ENCODE assay signal across 11 mouse cellular contexts in genomic region chr7:112696777-112697161, GRCm38 (mm10). TPM values are rescaled to one million over a fixed set of nuclear protein-coding genes. Genes with fewer than 3 reads are reported as not detected.
DNase-seq lines count a peak whose midpoint lies in the region; ATAC-seq and TF ChIP-seq lines count a peak whose summit lies in the region.
"Had no signal": no experiment of that assay in that cellular context is flagged by ENCODE, and none has a peak within 500 bp of the region (broad histone marks: within the 10 kb centered on the region; RNA-seq: fewer than 3 reads in every experiment).

No protein-coding gene starts in this region.

- no peak for DNase-seq in heart, adult 11 months
- DNase-seq in midbrain, embryonic 14.5 days, result no peak
- no peak for DNase-seq in midbrain, embryonic 11.5 days (ENCODE audit: low spot score, missing footprints)
- no peak for DNase-seq in hindbrain, postnatal 0 days (ENCODE audit: low spot score)
- DNase-seq in left cerebral cortex, adult 11 months (ENCODE audit: low spot score), result no peak
- DNase-seq in urinary bladder, postnatal 14 days (ENCODE audit: low spot score), result no peak
- DNase-seq: cerebellum, adult 9-11 months; spleen, adult 18-20 months had no signal

- ATAC-seq in heart, embryonic 12.5 days (ENCODE audit: insufficient number of reproducible peaks, low FRiP score), result no peak
- no peak for ATAC-seq in midbrain, embryonic 14.5 days (ENCODE audit: low FRiP score, low TSS enrichment)
- ATAC-seq in midbrain, embryonic 11.5 days (ENCODE audit: low FRiP score), result no peak
- no peak for ATAC-seq in hindbrain, postnatal 0 days
- 0 out of 2 replicates have a peak, but pooled peaks have one; percentile 3 for ATAC-seq in stomach, embryonic 16.5 days (ENCODE audit: insufficient read depth, low FRiP score)

- peaks cover 92% of the 10 kb centered on the region for H3K4me1 ChIP-seq in heart, embryonic 12.5 days (replicated peaks)
- peaks cover 38% of the 10 kb centered on the region for H3K4me1 ChIP-seq in midbrain, embryonic 14.5 days (ENCODE audit: control insufficient read depth, insufficient read depth, low read length)
- H3K4me1 ChIP-seq in midbrain, embryonic 11.5 days (ENCODE audit: control insufficient read depth, insufficient read depth, low read length), result peaks cover 56% of the 10 kb centered on the region
- peaks cover 24% of the 10 kb centered on the region for H3K4me1 ChIP-seq in hindbrain, postnatal 0 days (ENCODE audit: insufficient read depth, low read length)
- H3K4me1 ChIP-seq in stomach, embryonic 16.5 days (ENCODE audit: control insufficient read depth, insufficient read depth, low read length), result peaks cover 49% of the 10 kb centered on the region

- H3K36me3 ChIP-seq in heart, embryonic 12.5 days, result no peaks in the 10 kb centered on the region
- no peaks in the 10 kb centered on the region for H3K36me3 ChIP-seq in midbrain, embryonic 14.5 days (ENCODE audit: control insufficient read depth, insufficient read depth, low read length)
- H3K36me3 ChIP-seq in midbrain, embryonic 11.5 days (ENCODE audit: control insufficient read depth, insufficient read depth, low read length), result no peaks in the 10 kb centered on the region
- no peaks in the 10 kb centered on the region for H3K36me3 ChIP-seq in hindbrain, postnatal 0 days (ENCODE audit: insufficient read depth, low read length)
- no peaks in the 10 kb centered on the region for H3K36me3 ChIP-seq in stomach, embryonic 16.5 days (ENCODE audit: control insufficient read depth, insufficient read depth, low read length)

- WGBS in heart, embryonic 12.5 days, result 26% methylated on average over 4 of the region's 4 CpGs
- WGBS in midbrain, embryonic 14.5 days, result 46% methylated on average over 4 of the region's 4 CpGs
- 49% methylated on average over 4 of the region's 4 CpGs for WGBS in midbrain, embryonic 11.5 days
- WGBS in hindbrain, postnatal 0 days, result 43% methylated on average over 4 of the region's 4 CpGs
- WGBS in stomach, embryonic 16.5 days, result 33% methylated on average over 4 of the region's 4 CpGs

- H3K9ac ChIP-seq in heart, embryonic 12.5 days, result peak overlapping the region; percentile 58; the same call in 1 of the 2 replicates
- H3K9ac ChIP-seq in midbrain, embryonic 14.5 days (replicated peaks; ENCODE audit: low read length), result no peak overlapping the region; the same call in 1 of the 2 replicates
- no peak overlapping the region for H3K9ac ChIP-seq in midbrain, embryonic 11.5 days (ENCODE audit: low read length)
- no peak overlapping the region for H3K9ac ChIP-seq in hindbrain, postnatal 0 days (replicated peaks; ENCODE audit: low read length)
- no peak overlapping the region for H3K9ac ChIP-seq in stomach, embryonic 16.5 days (ENCODE audit: low read length)

- H3K27ac ChIP-seq in heart, embryonic 12.5 days (ENCODE audit: poor library complexity, severe bottlenecking), result peak overlapping the region; percentile 92
- H3K27ac ChIP-seq in midbrain, embryonic 14.5 days (replicated peaks; ENCODE audit: low read depth, low read length), result peak overlapping the region; percentile 52; the same call in 1 of the 2 replicates
- H3K27ac ChIP-seq in midbrain, embryonic 11.5 days (ENCODE audit: low read depth, low read length), result no peak overlapping the region
- peak overlapping the region; percentile 72 for H3K27ac ChIP-seq in hindbrain, postnatal 0 days
- H3K27ac ChIP-seq in stomach, embryonic 16.5 days (ENCODE audit: low read length), result peak overlapping the region; percentile 95

- H3K4me2 ChIP-seq in heart, embryonic 12.5 days, result peak overlapping the region; percentile 48
- peak overlapping the region; percentile 21; the same call in 1 of the 2 replicates for H3K4me2 ChIP-seq in midbrain, embryonic 14.5 days (ENCODE audit: low read length)
- H3K4me2 ChIP-seq in midbrain, embryonic 11.5 days, result no peak overlapping the region
- H3K4me2 ChIP-seq in hindbrain, postnatal 0 days (ENCODE audit: low read depth, low read length), result no peak overlapping the region
- peak overlapping the region; percentile 42; the same call in 1 of the 2 replicates for H3K4me2 ChIP-seq in stomach, embryonic 16.5 days (ENCODE audit: low read depth, low read length)

- TF ChIP-seq CTCF in hindbrain, postnatal 0 days (IDR thresholded peaks at IDR 0.05; ENCODE audit: low read depth), result no peak

- no peaks in the 10 kb centered on the region for H3K9me3 ChIP-seq in heart, embryonic 12.5 days (replicated peaks)
- H3K9me3 ChIP-seq in midbrain, embryonic 14.5 days (ENCODE audit: control insufficient read depth, low read length), result no peaks in the 10 kb centered on the region
- no peaks in the 10 kb centered on the region for H3K9me3 ChIP-seq in midbrain, embryonic 11.5 days (ENCODE audit: control insufficient read depth, low read length)
- H3K9me3 ChIP-seq in hindbrain, postnatal 0 days (ENCODE audit: low read length), result no peaks in the 10 kb centered on the region
- H3K9me3 ChIP-seq in stomach, embryonic 16.5 days (replicated peaks; ENCODE audit: control insufficient read depth, low read length), result no peaks in the 10 kb centered on the region

- H3K27me3 ChIP-seq in heart, embryonic 12.5 days (replicated peaks), result no peaks in the 10 kb centered on the region
- no peaks in the 10 kb centered on the region for H3K27me3 ChIP-seq in midbrain, embryonic 14.5 days (ENCODE audit: control insufficient read depth, insufficient read depth, low read length)
- H3K27me3 ChIP-seq in midbrain, embryonic 11.5 days (ENCODE audit: control insufficient read depth, insufficient read depth, low read length), result no peaks in the 10 kb centered on the region
- no peaks in the 10 kb centered on the region for H3K27me3 ChIP-seq in hindbrain, postnatal 0 days (ENCODE audit: insufficient read depth, low read length)
- H3K27me3 ChIP-seq in stomach, embryonic 16.5 days (ENCODE audit: control insufficient read depth, insufficient read depth, low read length), result no peaks in the 10 kb centered on the region

- no peak overlapping the region for H3K4me3 ChIP-seq in heart, embryonic 12.5 days
- no peak overlapping the region for H3K4me3 ChIP-seq in midbrain, embryonic 14.5 days (replicated peaks; ENCODE audit: low read depth, low read length)
- H3K4me3 ChIP-seq in midbrain, embryonic 11.5 days (ENCODE audit: low read depth, low read length), result no peak overlapping the region
- no peak overlapping the region for H3K4me3 ChIP-seq in hindbrain, postnatal 0 days (ENCODE audit: low read length)
- H3K4me3 ChIP-seq in stomach, embryonic 16.5 days (replicated peaks; ENCODE audit: low read length), result no peak overlapping the region

RNA-seq across cellular contexts. Expression of gene Tead1, which starts 17.7 kb away (rescaled TPM):
- polyA plus RNA-seq in heart, embryonic 12.5 days (2016; fragmentation: Nextera tagmentation; extraction: Ambion mirVana), result 33.9 and 36.4 TPM in 2 replicates
- polyA plus RNA-seq in midbrain, embryonic 14.5 days (2014; fragmentation: Nextera tagmentation; extraction: Ambion mirVana), result 10.6 and 10.7 TPM in 2 replicates
- polyA plus RNA-seq in midbrain, embryonic 11.5 days (2014; fragmentation: Nextera tagmentation; extraction: Ambion mirVana), result 12.3 and 14.3 TPM in 2 replicates
- total RNA-seq in hindbrain, postnatal 0 days (2014; rRNA removed), result 25.6 and 32.4 TPM in 2 replicates
- 10.2 and 14.3 TPM in 2 replicates for polyA plus RNA-seq in hindbrain, postnatal 0 days (2015; fragmentation: Nextera tagmentation; extraction: Ambion mirVana)
- 18.0 and 18.9 TPM in 2 replicates for polyA plus RNA-seq in stomach, embryonic 16.5 days (2015; fragmentation: Nextera tagmentation; extraction: Ambion mirVana)
- total RNA-seq: monocyte, adult 5-6 weeks had no signal

Comparison
In these comparisons a context has a peak if more than half of its experiments do, and no peak if none do; other contexts are left out.
1. H3K4me2 ChIP-seq: peak in heart, embryonic 12.5 days (single experiment), midbrain, embryonic 14.5 days (single experiment) and stomach, embryonic 16.5 days (single experiment); none in midbrain, embryonic 11.5 days (single experiment) and hindbrain, postnatal 0 days (single experiment).